Mouse (Mus musculus) ES-E14 (cell line): ENCODE measurements at regions not wholly inside any gene's neighbourhood (a gene's known extent, or its start where the extent isn't known, plus 50 kb on each side); places are given as distances from the start of the nearest gene placed in this dataset.

Source experiments
- CHD2 ChIP-seq: IDR thresholded peaks from 2 replicates; pipeline ENCODE4 v1.6.1; 2014; ENCODE audit warnings: mild to moderate bottlenecking, low read depth, low read length, inconsistent platforms
- HCFC1 ChIP-seq: IDR thresholded peaks from 2 replicates; pipeline ENCODE4 v1.6.1; 2012; ENCODE audit warnings: low read length, inconsistent platforms, borderline replicate concordance; ENCODE audit not compliant: insufficient read depth
- ZC3H11A ChIP-seq: IDR thresholded peaks from 2 replicates; pipeline ENCODE4 v1.6.1; 2012; ENCODE audit warnings: low read depth, mild to moderate bottlenecking, inconsistent platforms, low read length, borderline replicate concordance
- ZNF384 ChIP-seq: IDR thresholded peaks from 2 replicates; pipeline ENCODE4 v1.6.1; 2012; ENCODE audit warnings: low read depth, low read length, inconsistent platforms

DNA sequence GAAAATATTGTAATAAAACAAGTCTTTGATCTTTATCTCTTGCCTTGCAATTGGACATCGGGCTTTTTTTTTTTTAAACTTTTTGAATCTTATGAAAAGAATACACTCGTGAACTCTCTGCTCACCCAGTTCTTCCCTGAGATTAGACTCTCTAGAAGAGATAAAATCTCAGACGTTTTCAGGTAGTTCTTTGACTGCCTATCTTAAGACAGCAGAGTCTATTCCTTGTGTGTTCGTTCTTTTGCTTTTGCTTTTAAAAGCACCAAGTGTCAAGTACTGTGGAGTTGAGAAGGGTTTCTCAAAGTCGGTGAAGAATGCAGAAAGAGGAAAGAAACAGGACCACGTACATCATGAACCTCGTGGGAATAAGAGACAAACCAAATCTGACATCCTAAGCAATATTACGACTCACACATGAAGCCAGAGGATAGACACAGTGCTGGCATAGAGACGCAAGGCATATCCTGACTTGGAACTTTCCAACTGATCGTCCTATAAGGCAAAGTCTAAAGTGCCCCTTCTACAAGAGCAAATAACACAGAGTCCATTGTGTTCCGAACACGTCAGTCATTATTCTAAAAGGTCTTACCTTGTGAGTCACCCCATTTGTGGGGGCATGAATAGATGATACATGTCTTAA is 147.9 kb downstream of the Nrip1 start:
- TF ChIP-seq ZC3H11A (no peak), HCFC1 (no peak), CHD2 (no peak), ZNF384 (no peak)
